Mouse (Mus musculus): ENCODE data around the gene Hs3st3a1.

The Hs3st3a1 gene

DNA sequence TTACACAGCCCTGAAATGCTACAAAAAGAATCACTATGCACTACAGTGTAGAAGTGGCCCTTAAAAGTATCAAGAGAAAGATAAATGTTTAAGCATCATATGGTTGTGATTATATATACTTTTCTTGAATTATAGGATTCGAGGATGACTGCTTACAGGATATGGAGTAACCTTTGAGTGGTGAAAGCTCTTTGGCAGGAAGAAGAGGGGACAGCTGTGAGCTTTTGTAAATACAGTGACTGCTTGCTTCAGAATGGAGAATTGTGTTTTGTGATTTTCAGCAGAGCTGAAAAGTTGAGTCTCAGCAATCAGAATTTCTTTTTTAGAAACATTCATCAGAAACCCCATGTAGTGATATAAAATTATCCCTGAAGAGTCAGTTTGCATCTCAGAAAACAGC, 124.3 kb downstream of the Hs3st3a1 start:
- no peak for DNase-seq (ENCODE audit: low read depth, low spot score)

DNA sequence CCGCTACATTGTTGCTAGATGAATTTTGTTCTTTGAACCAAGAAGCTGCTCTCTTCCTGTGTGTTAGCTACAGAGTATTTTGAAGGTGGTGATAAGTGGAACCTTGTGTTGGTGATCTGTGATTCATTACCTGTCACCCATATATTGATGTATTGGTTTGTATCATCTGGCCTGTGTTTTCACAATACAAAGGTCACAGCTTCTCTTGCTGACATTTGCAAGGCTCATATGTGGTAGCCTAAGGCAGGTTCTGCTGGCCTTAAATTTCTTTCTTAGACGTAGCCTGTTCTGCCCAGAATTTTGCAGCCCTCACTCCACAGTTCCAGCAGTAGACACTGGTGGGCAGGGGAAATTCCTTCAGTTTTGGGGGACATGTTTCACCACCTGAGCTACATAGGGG, 125.3 kb downstream of the Hs3st3a1 start:
- DNase-seq (ENCODE audit: low read depth, low spot score), result no peak

DNA sequence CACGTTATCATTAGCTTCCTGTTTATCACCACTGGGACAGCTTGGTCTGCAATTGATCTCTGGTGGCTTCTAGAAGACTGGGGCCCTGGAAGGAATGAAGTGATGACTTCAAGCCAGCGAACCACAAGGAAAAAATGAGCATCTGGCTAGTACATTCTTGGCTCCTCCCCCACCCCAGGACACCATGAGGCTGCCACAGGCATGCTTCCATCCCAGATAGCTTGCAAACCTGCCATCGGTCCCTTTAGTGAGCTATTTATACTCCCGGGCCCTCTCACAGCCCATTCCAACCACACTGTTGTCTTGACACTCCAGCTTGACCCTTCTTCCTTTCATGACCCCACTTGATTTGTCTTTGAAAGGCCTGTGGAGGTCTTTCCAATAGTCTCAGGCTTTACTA, 127.6 kb downstream of the Hs3st3a1 start:
- DNase-seq (ENCODE audit: low read depth, low spot score), result no peak

All from WW6 (cell line).